ENCODE assay signal across 20 mouse cellular contexts in genomic region chr4:9067874-9068273, GRCm38 (mm10).
A peak's percentile ranks its signal among the peaks of the same experiment; 100 is the strongest.
DNase-seq lines count a peak whose midpoint lies in the region; ATAC-seq lines count a peak whose summit lies in the region.
"Had no signal": no experiment of that assay in that cellular context is flagged by ENCODE, and none has a peak within 500 bp of the region (broad histone marks: within the 10 kb centered on the region; RNA-seq: fewer than 3 reads in every experiment).

No protein-coding gene starts in this region.

- intact Hi-C loops in heart, postnatal 36 days (cut with DNase I), result no loop called here
- intact Hi-C loops in left cerebral cortex, postnatal 10 days (cut with DNase I), result no loop called here

- WGBS in lung, embryonic 15.5 days, result 61% methylated on average over 2 of the region's 2 CpGs

- peak; percentile 37 for DNase-seq in heart, adult 8-10 months (ENCODE audit: low spot score)
- DNase-seq in heart, postnatal 36 days, result no peak
- DNase-seq in lung, postnatal 10 days, result no peak
- peak; percentile 10 for DNase-seq in naive thymus-derived CD4-positive, alpha-beta T cell, adult 2 months (ENCODE audit: low read depth)
- no peak for DNase-seq in left cerebral cortex, postnatal 10 days (ENCODE audit: extremely low spot score in 1 of 2, low spot score in 2 of 2)
- no peak for DNase-seq in adrenal gland, postnatal 25 days
- DNase-seq: adrenal gland, adult 2 months; cerebellum, adult 11-12 months; cerebellum, postnatal 25 days; kidney, postnatal 10 days had no signal

- no peak overlapping the region for H3K4me3 ChIP-seq in lung, embryonic 15.5 days
- H3K4me3 ChIP-seq in brown adipose tissue, adult 24 weeks (ENCODE audit: insufficient read depth, low read depth, low read length), result no peak overlapping the region
- H3K4me3 ChIP-seq: layer of hippocampus, adult 2 months; limb, embryonic 12.5 days; midbrain, embryonic 15.5 days; stomach, embryonic 15.5 days had no signal

- H3K9ac ChIP-seq in lung, embryonic 15.5 days, result no peak overlapping the region
- H3K9ac ChIP-seq: limb, embryonic 12.5 days; midbrain, embryonic 15.5 days; stomach, embryonic 15.5 days had no signal

- H3K4me2 ChIP-seq in lung, embryonic 15.5 days, result no peak overlapping the region
- H3K4me2 ChIP-seq: limb, embryonic 12.5 days; midbrain, embryonic 15.5 days; stomach, embryonic 15.5 days had no signal

- no peaks in the 10 kb centered on the region for H3K4me1 ChIP-seq in lung, embryonic 15.5 days
- H3K4me1 ChIP-seq in brown adipose tissue, adult 24 weeks (ENCODE audit: control insufficient read depth, insufficient read depth, insufficient read length, low read length), result peaks cover 6% of the 10 kb centered on the region; the same call in 1 of the 2 replicates
- H3K4me1 ChIP-seq: limb, embryonic 12.5 days; midbrain, embryonic 15.5 days; stomach, embryonic 15.5 days had no signal

- H3K9me3 ChIP-seq in lung, embryonic 15.5 days, result no peaks in the 10 kb centered on the region
- H3K9me3 ChIP-seq: limb, embryonic 12.5 days; megakaryocyte, embryonic 14.5 days; midbrain, embryonic 15.5 days; stomach, embryonic 15.5 days had no signal

- H3K27ac ChIP-seq in lung, embryonic 15.5 days, result no peak overlapping the region
- peak overlapping the region; percentile 85 for H3K27ac ChIP-seq in brown adipose tissue, adult 24 weeks (replicated peaks; ENCODE audit: low read depth, low read length)
- H3K27ac ChIP-seq: layer of hippocampus, adult 2 months; limb, embryonic 12.5 days; midbrain, embryonic 15.5 days; stomach, embryonic 15.5 days had no signal

- 0 out of 2 replicates have a peak, but pooled peaks have one; percentile 39 for ATAC-seq in lung, embryonic 15.5 days (ENCODE audit: borderline replicate concordance, extremely low read depth, low FRiP score, low TSS enrichment)
- ATAC-seq: forebrain, embryonic 14.5 days; hindbrain, embryonic 16.5 days; intestine, postnatal 0 days; midbrain, embryonic 15.5 days had no signal

- H3K27me3 ChIP-seq in lung, embryonic 15.5 days, result no peaks in the 10 kb centered on the region
- H3K27me3 ChIP-seq: midbrain, embryonic 15.5 days; stomach, embryonic 15.5 days had no signal

- no peaks in the 10 kb centered on the region for H3K36me3 ChIP-seq in lung, embryonic 15.5 days
- H3K36me3 ChIP-seq: limb, embryonic 12.5 days; midbrain, embryonic 15.5 days; stomach, embryonic 15.5 days had no signal

Comparison
In these comparisons a context has a peak if more than half of its experiments do, and no peak if none do; other contexts are left out.
1. DNase-seq: peak in heart, adult 8-10 months (single experiment) and naive thymus-derived CD4-positive, alpha-beta T cell, adult 2 months (single experiment); none in heart, postnatal 36 days (0 of 2), lung, postnatal 10 days (single experiment), left cerebral cortex, postnatal 10 days (0 of 2) and adrenal gland, postnatal 25 days (single experiment).